ENCODE assay signal across 12 mouse cellular contexts in genomic region chr5:103972801-103973200, GRCm38 (mm10). TPM values are rescaled to one million over a fixed set of nuclear protein-coding genes. Genes with fewer than 3 reads are reported as not detected.
A peak's percentile ranks its signal among the peaks of the same experiment; 100 is the strongest.
DNase-seq lines count a peak whose midpoint lies in the region; ATAC-seq lines count a peak whose summit lies in the region.
"Had no signal": no experiment of that assay in that cellular context is flagged by ENCODE, and none has a peak within 500 bp of the region (broad histone marks: within the 10 kb centered on the region; RNA-seq: fewer than 3 reads in every experiment).

No protein-coding gene starts in this region.

- no peaks in the 10 kb centered on the region for H3K36me3 ChIP-seq in embryonic facial prominence, embryonic 13.5 days
- H3K36me3 ChIP-seq in embryonic facial prominence, embryonic 10.5 days (replicated peaks), result no peaks in the 10 kb centered on the region
- H3K36me3 ChIP-seq in liver, embryonic 11.5 days (ENCODE audit: control insufficient read depth, insufficient read depth, low read length), result no peaks in the 10 kb centered on the region
- no peaks in the 10 kb centered on the region for H3K36me3 ChIP-seq in hindbrain, embryonic 11.5 days (ENCODE audit: control insufficient read depth, insufficient read depth, low read length)
- H3K36me3 ChIP-seq in forebrain, embryonic 10.5 days (replicated peaks), result no peaks in the 10 kb centered on the region

- no peak overlapping the region for H3K4me3 ChIP-seq in embryonic facial prominence, embryonic 13.5 days
- H3K4me3 ChIP-seq in embryonic facial prominence, embryonic 10.5 days, result no peak overlapping the region
- H3K4me3 ChIP-seq in liver, embryonic 11.5 days (ENCODE audit: low read depth, low read length), result no peak overlapping the region
- no peak overlapping the region for H3K4me3 ChIP-seq in hindbrain, embryonic 11.5 days (ENCODE audit: low read depth, low read length)
- H3K4me3 ChIP-seq in forebrain, embryonic 10.5 days, result no peak overlapping the region

- H3K27ac ChIP-seq in embryonic facial prominence, embryonic 13.5 days, result no peak overlapping the region
- no peak overlapping the region for H3K27ac ChIP-seq in embryonic facial prominence, embryonic 10.5 days (replicated peaks)
- no peak overlapping the region for H3K27ac ChIP-seq in liver, embryonic 11.5 days (ENCODE audit: low read depth, low read length)
- no peak overlapping the region for H3K27ac ChIP-seq in hindbrain, embryonic 11.5 days (ENCODE audit: low read depth, low read length)
- H3K27ac ChIP-seq in forebrain, embryonic 10.5 days, result no peak overlapping the region

- H3K4me1 ChIP-seq in embryonic facial prominence, embryonic 13.5 days, result 0 out of 2 replicates have a peak, but pooled peaks cover 3% of the 10 kb centered on the region
- H3K4me1 ChIP-seq in embryonic facial prominence, embryonic 10.5 days, result 0 out of 2 replicates have a peak, but pooled peaks cover 2% of the 10 kb centered on the region
- no peaks in the 10 kb centered on the region for H3K4me1 ChIP-seq in liver, embryonic 11.5 days (replicated peaks; ENCODE audit: control insufficient read depth, insufficient read depth, low read length)
- H3K4me1 ChIP-seq in hindbrain, embryonic 11.5 days (replicated peaks; ENCODE audit: control insufficient read depth, insufficient read depth, low read length), result no peaks in the 10 kb centered on the region
- peaks cover 6% of the 10 kb centered on the region; the same call in 1 of the 2 replicates for H3K4me1 ChIP-seq in forebrain, embryonic 10.5 days

- no peaks in the 10 kb centered on the region; the same call in 1 of the 2 replicates for H3K27me3 ChIP-seq in embryonic facial prominence, embryonic 13.5 days
- no peaks in the 10 kb centered on the region for H3K27me3 ChIP-seq in embryonic facial prominence, embryonic 10.5 days (replicated peaks; ENCODE audit: low read depth, poor library complexity, severe bottlenecking)
- no peaks in the 10 kb centered on the region; the same call in 1 of the 2 replicates for H3K27me3 ChIP-seq in liver, embryonic 11.5 days (replicated peaks; ENCODE audit: control insufficient read depth, insufficient read depth, low read length)
- no peaks in the 10 kb centered on the region for H3K27me3 ChIP-seq in hindbrain, embryonic 11.5 days (ENCODE audit: control insufficient read depth, insufficient read depth, low read length)
- no peaks in the 10 kb centered on the region for H3K27me3 ChIP-seq in forebrain, embryonic 10.5 days (ENCODE audit: poor library complexity, severe bottlenecking)

- H3K9me3 ChIP-seq in embryonic facial prominence, embryonic 13.5 days, result no peaks in the 10 kb centered on the region
- H3K9me3 ChIP-seq in embryonic facial prominence, embryonic 10.5 days, result no peaks in the 10 kb centered on the region
- H3K9me3 ChIP-seq in liver, embryonic 11.5 days (ENCODE audit: control insufficient read depth, low read length), result no peaks in the 10 kb centered on the region
- no peaks in the 10 kb centered on the region for H3K9me3 ChIP-seq in hindbrain, embryonic 11.5 days (ENCODE audit: control insufficient read depth, low read length)
- no peaks in the 10 kb centered on the region for H3K9me3 ChIP-seq in forebrain, embryonic 10.5 days

- H3K9ac ChIP-seq in embryonic facial prominence, embryonic 13.5 days, result no peak overlapping the region
- no peak overlapping the region for H3K9ac ChIP-seq in liver, embryonic 11.5 days (ENCODE audit: low read depth, low read length)
- no peak overlapping the region for H3K9ac ChIP-seq in hindbrain, embryonic 11.5 days (ENCODE audit: low read depth, low read length)

- no peak for DNase-seq in embryonic facial prominence, embryonic 10.5 days (ENCODE audit: low spot score)
- peak; percentile 24 for DNase-seq in liver, embryonic 11.5 days (ENCODE audit: low spot score)
- no peak for DNase-seq in liver
- DNase-seq in hindbrain, embryonic 11.5 days (ENCODE audit: low spot score), result no peak
- DNase-seq in forebrain, embryonic 10.5 days (ENCODE audit: extremely low spot score, low spot score), result no peak
- DNase-seq: embryo, embryonic 11 days had no signal

- peak overlapping the region; percentile 32; the same call in 1 of the 2 replicates for H3K4me2 ChIP-seq in embryonic facial prominence, embryonic 13.5 days
- H3K4me2 ChIP-seq in liver, embryonic 11.5 days, result peak overlapping the region; percentile 36; the same call in 1 of the 2 replicates
- no peak overlapping the region for H3K4me2 ChIP-seq in hindbrain, embryonic 11.5 days (replicated peaks; ENCODE audit: low read depth, low read length)

- no peak for ATAC-seq in embryonic facial prominence, embryonic 13.5 days (ENCODE audit: insufficient number of reproducible peaks, insufficient read depth, low FRiP score, low TSS enrichment, low read depth)
- ATAC-seq in liver, embryonic 11.5 days (replicated peaks; ENCODE audit: low FRiP score), result no peak
- peak; percentile 19 to 29; a peak in 2 of 4 replicates for ATAC-seq in hematopoietic stem cell, adult 5-6 weeks (replicated peaks in 1 of 2; ENCODE audit: insufficient read depth in 1 of 2, low FRiP score in 2 of 2, low TSS enrichment in 1 of 2, low read depth in 1 of 2, poor library complexity in 2 of 2, severe bottlenecking in 2 of 2)
- 0 out of 2 replicates have a peak, but pooled peaks have one; percentile 13 for ATAC-seq in neutrophil, adult 5-6 weeks (ENCODE audit: extremely low read depth, insufficient number of reproducible peaks, low FRiP score, poor library complexity, severe bottlenecking)
- ATAC-seq in hindbrain, embryonic 11.5 days (ENCODE audit: low FRiP score), result no peak
- ATAC-seq: midbrain, embryonic 16.5 days; Patski had no signal

- WGBS in embryonic facial prominence, embryonic 13.5 days, result 78% methylated on average over 13 of the region's 13 CpGs
- 80% methylated on average over 13 of the region's 13 CpGs for WGBS in embryonic facial prominence, embryonic 10.5 days
- 62% methylated on average over 13 of the region's 13 CpGs for WGBS in liver, embryonic 11.5 days
- 81% methylated on average over 13 of the region's 13 CpGs for WGBS in hindbrain, embryonic 11.5 days
- 83% methylated on average over 13 of the region's 13 CpGs for WGBS in forebrain, embryonic 10.5 days

RNA-seq across cellular contexts. Expression of gene Hsd17b13, which starts 4.4 kb away (rescaled TPM):
- polyA plus RNA-seq in embryonic facial prominence, embryonic 13.5 days (2015; fragmentation: Nextera tagmentation; extraction: Ambion mirVana), result 0.54 TPM in 1 of 2 replicates, not detected in the other
- not detected in 2 replicates for polyA plus RNA-seq in embryonic facial prominence, embryonic 10.5 days (2016; fragmentation: Nextera tagmentation; extraction: Ambion mirVana)
- polyA plus RNA-seq in liver, embryonic 11.5 days (2014; fragmentation: Nextera tagmentation; extraction: Ambion mirVana), result 0.32 TPM in 1 of 2 replicates, not detected in the other
- total RNA-seq in hematopoietic stem cell, adult 5-6 weeks (2017), result not detected in 2 replicates
- total RNA-seq in neutrophil, adult 5-6 weeks (2017), result 0.35 and 0.74 TPM in 2 replicates
- not detected in 2 replicates for polyA plus RNA-seq in hindbrain, embryonic 11.5 days (2014; fragmentation: Nextera tagmentation; extraction: Ambion mirVana)
- polyA plus RNA-seq in forebrain, embryonic 10.5 days (2016; fragmentation: Nextera tagmentation; extraction: Ambion mirVana), result not detected in 2 replicates
- polyA plus RNA-seq: brain, embryonic 14.5 days; midbrain, embryonic 16.5 days; Patski had no signal

RNA-seq across cellular contexts. Expression of gene Hsd17b11, which starts 48.9 kb away (rescaled TPM):
- 2.8 and 3.6 TPM in 2 replicates for polyA plus RNA-seq in embryonic facial prominence, embryonic 13.5 days (2015; fragmentation: Nextera tagmentation; extraction: Ambion mirVana)
- 2.1 and 2.6 TPM in 2 replicates for polyA plus RNA-seq in embryonic facial prominence, embryonic 10.5 days (2016; fragmentation: Nextera tagmentation; extraction: Ambion mirVana)
- 1.7 and 2.5 TPM in 2 replicates for polyA plus RNA-seq in liver, embryonic 11.5 days (2014; fragmentation: Nextera tagmentation; extraction: Ambion mirVana)
- 56.7 and 66.1 TPM in 2 replicates for total RNA-seq in hematopoietic stem cell, adult 5-6 weeks (2017)
- 90.4 and 105 TPM in 2 replicates for total RNA-seq in neutrophil, adult 5-6 weeks (2017)
- 1.3 and 1.5 TPM in 2 replicates for polyA plus RNA-seq in hindbrain, embryonic 11.5 days (2014; fragmentation: Nextera tagmentation; extraction: Ambion mirVana)
- 1.6 and 2.0 TPM in 2 replicates for polyA plus RNA-seq in forebrain, embryonic 10.5 days (2016; fragmentation: Nextera tagmentation; extraction: Ambion mirVana)

Comparison
In these comparisons a context has a peak if more than half of its experiments do, and no peak if none do; other contexts are left out.
1. ATAC-seq: peak in hematopoietic stem cell, adult 5-6 weeks (2 of 2) and neutrophil, adult 5-6 weeks (single experiment); none in embryonic facial prominence, embryonic 13.5 days (single experiment), liver, embryonic 11.5 days (single experiment) and hindbrain, embryonic 11.5 days (single experiment).